Mouse (Mus musculus) intestine, embryonic 14.5 days (tissue): ENCODE measurements around the gene Fmo2. TPM values are rescaled to one million over a fixed set of nuclear protein-coding genes. Genes with fewer than 3 reads are reported as not detected.

Experiments
- ATAC-seq: fragments of 200-750 bp; cut with Nextera tagmentation; replicated peaks from 2 replicates; pipeline ENCODE4 v1.8.0; 2017; ENCODE audit warnings: low read depth, moderate number of reproducible peaks, moderate TSS enrichment, moderate library complexity; ENCODE audit not compliant: low FRiP score, low TSS enrichment
- DNase-seq: peaks from one replicate; pipeline ENCODE4 v3.0.0-alpha.2; 2018; ENCODE audit warnings: low spot score
- H3K27ac ChIP-seq: fragments of 300-500 bp; sonication (generic); 2 replicates; pipeline ENCODE4 v1.5.1; 2014; ENCODE audit warnings: low read depth, mild to moderate bottlenecking, control low read depth
- H3K27me3 ChIP-seq: fragments of 300-500 bp; sonication (generic); replicated peaks from 2 replicates; pipeline ENCODE4 v1.6.1; 2014; ENCODE audit warnings: low read length, control low read depth; ENCODE audit not compliant: control insufficient read depth, insufficient read depth
- H3K36me3 ChIP-seq: fragments of 300-500 bp; sonication (generic); 2 replicates; pipeline ENCODE4 v1.6.1; 2014; ENCODE audit warnings: low read length, control low read depth; ENCODE audit not compliant: control insufficient read depth, insufficient read depth
- H3K4me1 ChIP-seq: fragments of 300-500 bp; sonication (generic); replicated peaks from 2 replicates; pipeline ENCODE4 v1.6.1; 2014; ENCODE audit warnings: low read length, control low read depth, mixed read lengths; ENCODE audit not compliant: control insufficient read depth, insufficient read depth
- H3K4me2 ChIP-seq: fragments of 300-500 bp; sonication (generic); 2 replicates; pipeline ENCODE4 v1.6.1; 2014; ENCODE audit warnings: low read length
- H3K4me3 ChIP-seq: fragments of 300-500 bp; sonication (generic); 2 replicates; pipeline ENCODE4 v1.5.1; 2014; ENCODE audit warnings: low read depth, low read length, control low read depth, mixed read lengths
- H3K9ac ChIP-seq: fragments of 300-500 bp; sonication (generic); 2 replicates; pipeline ENCODE4 v1.6.1; 2014; ENCODE audit warnings: mild to moderate bottlenecking, low read length
- H3K9me3 ChIP-seq: fragments of 300-500 bp; sonication (generic); 2 replicates; pipeline ENCODE4 v1.6.1; 2016; ENCODE audit warnings: low read length, control low read depth; ENCODE audit not compliant: control insufficient read depth
- WGBS: fragments of 180-500 bp; shearing (Covaris S2); extraction: QIAGEN DNeasy Blood & Tissue Kit; methylation state at CpG from one replicate; pipeline ENCODE4 v1.1.7; 2014; 5-methylcytosine and 5-hydroxymethylcytosine counted together
- polyA plus RNA-seq: library from polyadenylated mRNA; unstranded; fragments of >200 nt; fragmentation: Nextera tagmentation; extraction: Ambion mirVana; gene quantifications from 2 replicates; pipeline ENCODE4 v1.2.1, GENCODE M21; 2014

Fmo2 gene
- polyA plus RNA-seq, 1 experiment from 2014 or later = 1.5 TPM

DNA sequence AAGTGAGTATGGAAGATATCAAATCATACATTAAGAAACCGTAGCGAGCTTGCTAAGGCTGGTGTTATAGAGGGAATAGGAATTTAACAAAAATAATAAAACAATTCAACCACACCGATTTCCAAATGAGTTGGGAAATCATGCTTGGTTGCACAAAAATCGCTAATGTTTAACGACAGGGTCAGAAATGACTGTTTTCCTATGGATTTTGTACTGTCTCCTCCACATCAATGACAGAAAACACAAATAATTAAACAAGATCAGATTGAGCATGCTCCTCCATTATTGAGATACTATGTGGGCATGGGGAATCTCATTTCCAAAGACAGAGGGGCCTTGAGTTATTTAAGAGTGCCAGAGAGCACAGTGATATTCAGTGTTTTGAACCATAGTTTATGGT, 34.2 kb downstream of the Fmo2 start:
- Histone ChIP-seq H3K9me3 (no peaks in the 10 kb centered on the region), H3K4me1 (peaks cover 2% of the 10 kb centered on the region), H3K4me2 (no peak overlapping the region), H3K27ac (no peak overlapping the region), H3K4me3 (no peak overlapping the region), H3K9ac (no peak overlapping the region), H3K36me3 (no peaks in the 10 kb centered on the region), H3K27me3 (no peaks in the 10 kb centered on the region)
- ATAC-seq (no peak), DNase-seq (no peak)
- 90% methylated on average over 5 of the region's 5 CpGs for WGBS

DNA sequence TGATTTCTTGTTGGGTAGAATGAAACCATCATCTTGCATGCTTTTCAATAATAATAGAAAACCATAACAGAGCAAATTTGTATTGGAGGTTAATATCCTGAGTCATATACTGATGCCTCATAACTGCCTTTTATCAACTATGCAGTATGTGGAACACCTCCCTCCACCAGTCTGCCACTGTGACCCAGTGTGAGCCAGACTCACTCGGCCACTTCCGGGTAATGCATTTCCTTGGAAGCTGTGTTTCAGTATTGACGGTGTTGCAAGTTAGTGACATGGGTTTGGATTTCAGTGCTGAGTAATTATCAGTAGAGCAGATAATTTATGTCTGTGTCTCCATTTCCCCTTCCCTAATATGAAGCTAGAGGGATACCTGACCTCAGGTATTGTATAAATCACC, 34.9 kb downstream of the Fmo2 start:
- H3K9ac ChIP-seq = no peak overlapping the region
- no peak overlapping the region for H3K27ac ChIP-seq
- WGBS = 82% methylated on average over 3 of the region's 3 CpGs
- H3K9me3 ChIP-seq = no peaks in the 10 kb centered on the region
- peaks cover 5% of the 10 kb centered on the region for H3K4me1 ChIP-seq
- no peak for ATAC-seq
- no peaks in the 10 kb centered on the region for H3K36me3 ChIP-seq
- no peak overlapping the region for H3K4me2 ChIP-seq
- no peaks in the 10 kb centered on the region for H3K27me3 ChIP-seq
- no peak for DNase-seq
- no peak overlapping the region for H3K4me3 ChIP-seq

DNA sequence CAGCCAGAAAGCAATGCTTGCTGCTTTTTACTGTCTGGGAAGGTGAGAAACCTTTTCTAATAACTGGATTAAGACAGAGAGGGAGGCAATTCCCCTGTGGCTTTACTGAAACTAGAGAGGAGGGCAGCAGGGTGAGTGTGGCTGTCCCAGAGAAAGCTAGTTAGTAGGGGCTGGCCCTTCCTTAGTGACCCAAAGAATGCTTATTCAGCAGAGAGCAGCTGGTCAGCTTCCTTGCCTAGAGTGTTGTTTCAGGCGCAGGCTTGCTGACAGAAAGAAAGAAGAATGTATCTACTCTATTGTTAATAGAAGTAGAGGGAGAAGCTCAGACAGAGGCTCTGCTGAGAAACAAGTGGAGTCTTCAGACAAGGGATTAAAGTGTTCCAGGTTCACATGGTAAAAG, 36.2 kb downstream of the Fmo2 start:
- Histone ChIP-seq H3K4me2 (no peak overlapping the region), H3K36me3 (no peaks in the 10 kb centered on the region), H3K27ac (no peak overlapping the region), H3K9me3 (no peaks in the 10 kb centered on the region), H3K4me1 (peaks cover 6% of the 10 kb centered on the region), H3K9ac (no peak overlapping the region), H3K27me3 (no peaks in the 10 kb centered on the region), H3K4me3 (no peak overlapping the region)
- no peak for DNase-seq
- no peak for ATAC-seq
- WGBS = 35% methylated on average over 1 of the region's 1 CpGs

DNA sequence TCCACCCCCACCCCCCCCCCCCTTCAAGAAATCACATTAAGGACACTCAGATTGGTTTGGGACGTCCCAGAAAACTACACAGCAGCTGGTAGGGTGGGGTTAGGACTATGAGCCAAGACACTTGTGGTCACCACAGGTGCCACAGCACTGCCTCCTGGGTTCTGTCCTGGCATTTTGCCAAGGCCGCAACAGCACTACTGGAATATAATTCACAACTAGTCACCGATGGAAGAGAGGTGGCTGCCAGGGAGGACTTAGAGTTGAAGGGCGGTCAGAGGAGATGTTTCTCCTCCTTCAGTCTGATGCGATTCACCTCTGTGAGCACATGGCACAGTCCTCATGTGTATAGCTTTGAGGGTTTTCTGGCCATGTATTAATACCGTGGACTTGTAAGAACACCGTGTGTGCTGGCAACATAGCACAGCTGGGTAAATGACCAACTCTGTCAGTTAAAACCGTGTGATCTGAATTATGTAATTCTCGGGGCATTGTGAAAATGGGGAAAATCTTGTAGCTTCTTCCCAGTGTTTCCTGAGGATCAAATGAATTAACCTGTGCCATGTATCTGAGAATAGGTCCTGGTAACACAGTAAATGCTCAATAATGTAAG, 38.4 kb downstream of the Fmo2 start:
- peaks cover 6% of the 10 kb centered on the region for H3K4me1 ChIP-seq
- no peak overlapping the region for H3K9ac ChIP-seq
- no peak; the same call in 1 of the 2 replicates for ATAC-seq
- no peak overlapping the region for H3K4me2 ChIP-seq
- H3K27ac ChIP-seq = no peak overlapping the region
- no peak overlapping the region for H3K4me3 ChIP-seq
- no peaks in the 10 kb centered on the region for H3K27me3 ChIP-seq
- H3K9me3 ChIP-seq = no peaks in the 10 kb centered on the region
- 72% methylated on average over 9 of the region's 9 CpGs for WGBS
- no peaks in the 10 kb centered on the region for H3K36me3 ChIP-seq
- peak; percentile 48 for DNase-seq

DNA sequence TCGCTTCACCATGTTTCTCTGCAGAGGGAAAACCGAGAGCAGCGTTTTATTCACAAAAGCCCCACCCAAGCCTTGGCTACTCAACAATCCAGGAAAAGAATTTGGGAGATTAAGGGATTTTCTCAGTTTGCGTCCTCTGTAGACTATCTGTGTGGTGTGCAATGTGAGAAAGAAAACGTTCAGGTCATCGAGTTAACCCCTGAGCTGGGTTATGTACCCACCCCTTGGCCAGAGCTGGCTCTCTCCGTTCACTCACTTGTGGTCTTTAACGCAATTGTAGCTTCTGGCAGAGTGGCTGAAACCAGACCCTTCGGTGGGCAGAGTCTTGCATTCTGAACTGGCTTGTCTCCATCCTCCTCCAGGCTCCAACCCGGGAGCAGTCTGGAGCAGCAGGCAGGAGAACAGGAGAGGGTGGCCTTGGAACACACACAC, 39.0 kb downstream of the Fmo2 start:
- Histone ChIP-seq H3K4me1 (peaks cover 6% of the 10 kb centered on the region), H3K4me2 (no peak overlapping the region)

DNA sequence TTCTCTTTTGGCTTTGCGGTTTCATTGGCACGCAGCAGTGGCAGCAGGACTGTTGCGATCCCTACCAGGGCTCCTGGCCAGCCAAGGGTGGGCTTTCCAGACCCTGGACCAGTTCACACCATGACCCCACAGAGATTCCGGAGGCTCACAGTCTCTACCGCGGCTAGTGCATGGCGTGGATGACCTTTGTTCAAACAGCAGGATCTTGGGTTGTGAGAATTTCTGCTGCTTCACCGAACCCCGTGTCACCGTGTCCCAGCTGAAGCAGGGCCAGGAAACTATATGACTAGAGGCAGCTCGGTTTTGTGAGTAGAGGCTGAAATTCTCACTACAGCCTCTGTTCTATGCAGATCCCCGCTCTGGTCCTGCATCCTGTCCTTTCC, 39.8 kb downstream of the Fmo2 start:
- H3K27me3 ChIP-seq = no peaks in the 10 kb centered on the region
- H3K36me3 ChIP-seq = no peaks in the 10 kb centered on the region
- 72% methylated on average over 12 of the region's 12 CpGs for WGBS
- H3K4me2 ChIP-seq = 0 out of 2 replicates have a peak overlapping the region, but pooled peaks have one; percentile 1
- peak; percentile 51 for DNase-seq
- no peak overlapping the region for H3K4me3 ChIP-seq
- H3K9me3 ChIP-seq = no peaks in the 10 kb centered on the region
- H3K9ac ChIP-seq = no peak overlapping the region
- H3K27ac ChIP-seq = peak overlapping the region; percentile 44; the same call in 1 of the 2 replicates
- ATAC-seq = no peak
- peaks cover 6% of the 10 kb centered on the region for H3K4me1 ChIP-seq

More for the DNA sequence above, 39.0 kb downstream of the Fmo2 start:
- Histone ChIP-seq H3K27ac (no peak overlapping the region), H3K4me3 (no peak overlapping the region), H3K9ac (no peak overlapping the region), H3K27me3 (no peaks in the 10 kb centered on the region), H3K9me3 (no peaks in the 10 kb centered on the region), H3K36me3 (no peaks in the 10 kb centered on the region)
- WGBS = 40% methylated on average over 10 of the region's 10 CpGs
- ATAC-seq = no peak
- DNase-seq = peak; percentile 48

DNA sequence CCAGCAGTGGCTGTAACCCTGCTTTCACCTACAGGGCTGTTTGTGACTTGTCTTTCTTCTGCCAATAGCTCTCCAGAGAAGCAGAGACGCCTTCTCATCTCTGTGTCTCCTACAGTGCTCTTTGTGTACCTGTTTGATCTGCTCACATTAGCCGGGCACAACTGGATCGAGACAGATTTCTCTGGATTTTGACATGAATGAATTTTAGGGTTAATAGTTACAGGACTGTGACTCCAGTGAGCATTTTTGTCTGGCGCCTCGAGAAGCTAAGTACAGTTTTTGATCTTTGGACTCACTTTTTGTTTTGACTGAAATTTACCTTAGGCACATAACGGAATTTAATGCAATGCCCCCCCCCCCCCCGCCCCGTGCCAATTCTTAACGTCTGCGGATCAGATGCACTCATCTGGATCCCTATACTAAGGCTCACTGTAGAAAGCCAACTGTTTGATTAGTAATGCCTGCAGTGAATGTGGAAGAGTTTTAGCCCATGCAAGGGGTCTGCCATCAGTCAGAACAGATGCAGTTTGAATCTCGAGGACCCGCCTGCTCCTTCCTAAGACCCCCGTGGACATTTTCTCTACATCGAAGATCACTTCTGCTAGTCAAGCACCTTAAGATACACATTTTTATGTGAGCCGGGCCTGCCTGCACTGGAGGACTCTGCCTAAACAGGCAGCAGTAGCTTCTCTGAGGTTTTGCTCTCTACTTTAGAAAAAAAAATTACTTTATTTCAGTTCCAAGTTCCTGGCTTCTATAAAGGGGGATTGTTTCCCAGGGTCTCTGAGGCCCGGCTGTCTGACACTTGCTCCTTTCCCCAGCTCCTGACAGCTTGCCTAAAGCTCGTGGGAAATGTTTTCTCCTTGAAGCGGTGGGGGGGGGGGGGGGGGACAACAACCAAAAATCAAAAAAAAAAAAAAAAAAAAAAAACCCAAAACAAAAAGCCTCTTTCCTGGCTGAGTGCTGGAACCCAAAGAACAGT, 40.5 kb downstream of the Fmo2 start:
- 65% methylated on average over 17 of the region's 18 CpGs for WGBS
- Histone ChIP-seq H3K4me1 (peaks cover 6% of the 10 kb centered on the region), H3K36me3 (no peaks in the 10 kb centered on the region), H3K4me2 (0 out of 2 replicates have a peak overlapping the region, but pooled peaks have one; percentile 1), H3K27me3 (no peaks in the 10 kb centered on the region), H3K9ac (no peak overlapping the region), H3K4me3 (no peak overlapping the region), H3K9me3 (no peaks in the 10 kb centered on the region), H3K27ac (peak overlapping the region; percentile 44; the same call in 1 of the 2 replicates)
- no peak for ATAC-seq
- peak; percentile 55 for DNase-seq

DNA sequence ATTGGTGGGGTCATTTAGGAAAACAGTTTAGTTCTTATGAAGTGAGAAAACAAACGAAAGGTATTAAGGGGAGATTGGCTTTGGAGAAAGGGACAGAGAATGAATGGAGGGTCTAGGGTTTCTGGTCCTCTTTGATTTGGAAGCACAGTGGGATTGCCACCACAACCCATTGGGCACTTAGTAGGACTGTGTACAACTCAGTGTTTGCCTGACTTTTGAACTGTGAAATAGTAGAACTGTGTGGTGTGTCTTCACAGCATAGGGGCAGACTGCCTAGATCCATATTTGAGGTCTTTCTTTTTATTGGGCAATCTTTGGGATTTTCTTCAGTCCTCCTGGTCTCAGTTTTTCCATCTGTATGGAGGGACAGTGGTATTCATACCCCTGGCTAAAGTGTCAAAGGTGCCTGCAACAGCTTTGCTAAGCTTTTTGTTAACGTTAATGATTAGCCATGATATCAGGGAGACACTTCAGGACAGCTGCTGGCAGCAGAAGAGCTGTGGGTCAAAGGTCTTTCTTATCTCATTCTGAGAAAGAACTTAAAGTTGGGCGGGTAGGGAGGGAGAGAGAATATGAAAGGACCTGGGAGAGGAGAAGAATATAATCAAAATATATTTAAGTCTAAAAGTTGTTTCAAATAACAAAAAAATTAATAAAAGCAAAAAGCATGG, 44.6 kb downstream of the Fmo2 start:
- peak; percentile 53 for DNase-seq
- Histone ChIP-seq H3K4me3 (no peak overlapping the region), H3K9me3 (no peaks in the 10 kb centered on the region), H3K36me3 (no peaks in the 10 kb centered on the region), H3K9ac (no peak overlapping the region), H3K27ac (no peak overlapping the region), H3K27me3 (no peaks in the 10 kb centered on the region), H3K4me1 (0 out of 2 replicates have a peak, but pooled peaks cover 3% of the 10 kb centered on the region), H3K4me2 (no peak overlapping the region)
- peak; percentile 61 for ATAC-seq
- 54% methylated on average over 3 of the region's 3 CpGs for WGBS
